ENCODE assay signal across 15 mouse cellular contexts in the genomic region with DNA sequence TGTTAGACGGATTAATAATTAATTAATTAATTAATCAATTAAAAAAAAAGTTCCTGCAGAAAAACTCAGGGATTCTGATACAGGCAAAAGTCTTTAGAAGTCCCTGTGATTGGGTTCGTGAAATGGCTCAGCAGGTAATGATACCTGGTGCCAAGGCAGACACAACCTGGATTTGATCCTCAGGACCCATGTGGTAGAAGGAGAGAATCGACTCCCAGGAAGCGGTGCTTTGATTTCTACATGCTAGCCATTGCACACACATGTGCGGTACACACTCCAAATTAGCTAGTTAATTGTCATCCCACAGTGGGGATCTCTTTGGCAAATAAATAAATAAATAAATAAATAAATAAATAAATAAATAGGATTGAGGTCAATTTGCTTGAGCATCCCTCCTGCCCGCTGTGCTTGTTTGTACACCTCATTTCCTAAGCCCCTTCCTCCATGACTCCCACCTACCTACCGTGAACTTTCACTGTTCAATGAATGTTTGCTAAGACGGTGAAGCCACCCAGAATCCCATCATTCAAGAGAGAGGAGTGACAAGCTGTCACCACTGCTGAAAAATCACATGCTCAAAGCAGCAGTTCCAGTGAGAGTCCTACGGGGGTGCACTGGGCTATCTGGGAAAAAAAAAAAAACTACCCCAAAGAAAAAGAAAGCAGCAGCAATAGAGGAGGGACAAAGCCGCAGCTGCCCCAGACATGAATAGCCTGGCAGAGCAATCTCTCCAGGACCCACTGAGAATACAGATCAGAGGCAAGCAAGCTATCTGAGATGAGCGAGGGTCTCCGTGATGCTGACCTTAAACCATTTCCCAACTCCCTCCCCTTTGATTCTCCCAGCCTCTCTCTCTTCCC.
DNase-seq lines count a peak whose midpoint lies in the region; ATAC-seq lines count a peak whose summit lies in the region.
"Had no signal": no experiment of that assay in that cellular context is flagged by ENCODE, and none has a peak within 500 bp of the region (broad histone marks: within the 10 kb centered on the region; RNA-seq: fewer than 3 reads in every experiment).

No protein-coding gene starts in this region.

- peak overlapping the region; percentile 72 for H3K27ac ChIP-seq in hindbrain, embryonic 10.5 days
- H3K27ac ChIP-seq in midbrain, embryonic 12.5 days (replicated peaks) = peak overlapping the region; percentile 71
- peak overlapping the region; percentile 23; the same call in 1 of the 2 replicates for H3K27ac ChIP-seq in neural tube, embryonic 15.5 days (replicated peaks)
- no peak overlapping the region for H3K27ac ChIP-seq in intestine, embryonic 16.5 days (ENCODE audit: low read length)
- H3K27ac ChIP-seq: limb, embryonic 15.5 days; lung, embryonic 15.5 days; stomach, embryonic 15.5 days had no signal

- peaks cover 7% of the 10 kb centered on the region for H3K4me1 ChIP-seq in hindbrain, embryonic 10.5 days (replicated peaks)
- H3K4me1 ChIP-seq in midbrain, embryonic 12.5 days = peaks cover 15% of the 10 kb centered on the region
- H3K4me1 ChIP-seq in neural tube, embryonic 15.5 days = peaks cover 5% of the 10 kb centered on the region; the same call in 1 of the 2 replicates
- no peaks in the 10 kb centered on the region for H3K4me1 ChIP-seq in intestine, embryonic 16.5 days (ENCODE audit: control insufficient read depth, insufficient read depth, low read length)
- H3K4me1 ChIP-seq: limb, embryonic 15.5 days; lung, embryonic 15.5 days; stomach, embryonic 15.5 days had no signal

- DNase-seq in layer of hippocampus, postnatal 14 days (ENCODE audit: low spot score in 2 of 2) = peak; percentile 17 to 20
- no peak for DNase-seq in layer of hippocampus, adult 9-10 months (ENCODE audit: low spot score)
- peak; percentile 34 for DNase-seq in hindbrain, embryonic 10.5 days (ENCODE audit: low spot score)
- no peak for DNase-seq in MN1 (ENCODE audit: low spot score)
- DNase-seq in yolk sac, embryonic 10.5 days (ENCODE audit: low spot score) = no peak
- DNase-seq: cerebellum, postnatal 14 days; gastrocnemius, postnatal 14 days; thymus, postnatal 36 days had no signal

- H3K27me3 ChIP-seq in hindbrain, embryonic 10.5 days (ENCODE audit: insufficient read depth, poor library complexity, severe bottlenecking) = no peaks in the 10 kb centered on the region
- H3K27me3 ChIP-seq in midbrain, embryonic 12.5 days = no peaks in the 10 kb centered on the region
- no peaks in the 10 kb centered on the region for H3K27me3 ChIP-seq in neural tube, embryonic 15.5 days (replicated peaks)
- H3K27me3 ChIP-seq in intestine, embryonic 16.5 days (replicated peaks; ENCODE audit: control insufficient read depth, insufficient read depth, low read length) = no peaks in the 10 kb centered on the region
- H3K27me3 ChIP-seq: limb, embryonic 15.5 days; lung, embryonic 15.5 days; stomach, embryonic 15.5 days had no signal

- 0 out of 2 replicates have a peak overlapping the region, but pooled peaks have one; percentile 16 for H3K4me3 ChIP-seq in hindbrain, embryonic 10.5 days
- no peak overlapping the region for H3K4me3 ChIP-seq in midbrain, embryonic 12.5 days
- no peak overlapping the region for H3K4me3 ChIP-seq in neural tube, embryonic 15.5 days (replicated peaks)
- H3K4me3 ChIP-seq in intestine, embryonic 16.5 days (ENCODE audit: low read length) = no peak overlapping the region
- H3K4me3 ChIP-seq: limb, embryonic 15.5 days; lung, embryonic 15.5 days; stomach, embryonic 15.5 days had no signal

- H3K4me2 ChIP-seq in midbrain, embryonic 12.5 days (replicated peaks) = peak overlapping the region; percentile 24; the same call in 1 of the 2 replicates
- H3K4me2 ChIP-seq in neural tube, embryonic 15.5 days = peak overlapping the region; percentile 15; the same call in 1 of the 2 replicates
- no peak overlapping the region for H3K4me2 ChIP-seq in intestine, embryonic 16.5 days (ENCODE audit: low read depth, low read length)
- H3K4me2 ChIP-seq: heart, embryonic 11.5 days; limb, embryonic 15.5 days; lung, embryonic 15.5 days; stomach, embryonic 15.5 days had no signal

- H3K9ac ChIP-seq in midbrain, embryonic 12.5 days (replicated peaks) = no peak overlapping the region
- H3K9ac ChIP-seq in neural tube, embryonic 15.5 days (replicated peaks) = no peak overlapping the region
- H3K9ac ChIP-seq in intestine, embryonic 16.5 days (ENCODE audit: low read depth, low read length) = no peak overlapping the region
- H3K9ac ChIP-seq: limb, embryonic 15.5 days; lung, embryonic 15.5 days; stomach, embryonic 15.5 days had no signal

- no peaks in the 10 kb centered on the region for H3K36me3 ChIP-seq in hindbrain, embryonic 10.5 days
- H3K36me3 ChIP-seq in midbrain, embryonic 12.5 days = no peaks in the 10 kb centered on the region
- no peaks in the 10 kb centered on the region for H3K36me3 ChIP-seq in neural tube, embryonic 15.5 days
- H3K36me3 ChIP-seq in intestine, embryonic 16.5 days (ENCODE audit: control insufficient read depth, insufficient read depth, low read length) = no peaks in the 10 kb centered on the region
- H3K36me3 ChIP-seq: limb, embryonic 15.5 days; lung, embryonic 15.5 days; stomach, embryonic 15.5 days had no signal

- WGBS in hindbrain, embryonic 10.5 days = 57% methylated on average over 12 of the region's 12 CpGs
- 55% methylated on average over 12 of the region's 12 CpGs for whole genome bisulfite sequencing in midbrain, embryonic 12.5 days
- 49% methylated on average over 12 of the region's 12 CpGs for WGBS in neural tube, embryonic 15.5 days
- WGBS in intestine, embryonic 16.5 days = 74% methylated on average over 12 of the region's 12 CpGs

- no peaks in the 10 kb centered on the region for H3K9me3 ChIP-seq in hindbrain, embryonic 10.5 days
- no peaks in the 10 kb centered on the region for H3K9me3 ChIP-seq in midbrain, embryonic 12.5 days
- H3K9me3 ChIP-seq in neural tube, embryonic 15.5 days (replicated peaks) = no peaks in the 10 kb centered on the region
- H3K9me3 ChIP-seq in intestine, embryonic 16.5 days (ENCODE audit: control insufficient read depth, low read length) = no peaks in the 10 kb centered on the region
- H3K9me3 ChIP-seq: limb, embryonic 15.5 days; lung, embryonic 15.5 days; stomach, embryonic 15.5 days had no signal

- ATAC-seq in midbrain, embryonic 12.5 days (ENCODE audit: low FRiP score, low read depth) = peak; percentile 87
- peak; percentile 51; the same call in 1 of the 2 replicates for ATAC-seq in neural tube, embryonic 15.5 days (ENCODE audit: low FRiP score)
- no peak for ATAC-seq in intestine, embryonic 16.5 days

Comparison
In these comparisons a context has a peak if more than half of its experiments do, and no peak if none do; other contexts are left out.
1. DNase-seq: peak in layer of hippocampus, postnatal 14 days (2 of 2) and hindbrain, embryonic 10.5 days (single experiment); none in layer of hippocampus, adult 9-10 months (single experiment), MN1 (single experiment) and yolk sac, embryonic 10.5 days (single experiment).